Mouse (Mus musculus) heart, postnatal 36 days (tissue): ENCODE results near the gene Pnliprp1. TPM values are rescaled to one million over a fixed set of nuclear protein-coding genes. Genes with fewer than 3 reads are reported as not detected.

Source experiments
- DNase-seq, 2 experiments: peaks; one replicate each; pipeline ENCODE4 v3.0.0; 2021 to 2022
- intact Hi-C: fragments of 180-260 bp; cut with DNase I; formaldehyde crosslinking; loops from one replicate; pipeline ENCODE4 v1.15.1; 2025
- total RNA-seq, 2 experiments: library from RNA; stranded (reverse); gene quantifications; 2 replicates each; pipeline ENCODE4 v1.2.3; 2021

Pnliprp1 gene
- total RNA-seq, 2 experiments from 2014 or later = not detected

GRCm38 (mm10) chr19:58767329-58767728 lies 38.6 kb downstream of the Pnliprp1 start:
- intact Hi-C loops = loop anchor here (5.0 kb wide), 1 partner anchor 440 kb away; no protein-coding TSS in a partner anchor
- no peak for DNase-seq

- intact Hi-C loops = no loop called here
- no peak for DNase-seq
Observed at GRCm38 (mm10) chr19:58776461-58776860, 47.8 kb downstream of the Pnliprp1 start.

- no peak for DNase-seq
- intact Hi-C loops = no loop called here
Observed at GRCm38 (mm10) chr19:58781566-58781965, 52.9 kb downstream of the Pnliprp1 start.

- intact Hi-C loops = no loop called here
- no peak for DNase-seq
Observed at GRCm38 (mm10) chr19:58783938-58784337, 55.3 kb downstream of the Pnliprp1 start.

GRCm38 (mm10) chr19:58789194-58789593 lies 60.5 kb downstream of the Pnliprp1 start:
- intact Hi-C loops = no loop called here
- no peak for DNase-seq

Other genes starting within 250 kb of the Pnliprp1 start
- gene Ccdc172, start 216.9 kb upstream of the Pnliprp1 start, total RNA-seq = not detected
- not detected for gene Pnlip, start 76.4 kb upstream of the Pnliprp1 start, total RNA-seq
- not detected for gene Pnliprp2, start 30.8 kb downstream of the Pnliprp1 start, total RNA-seq
- gene 1700019N19Rik, start 65.6 kb downstream of the Pnliprp1 start, total RNA-seq = not detected
- not detected for gene Eno4, start 214.5 kb downstream of the Pnliprp1 start, total RNA-seq
- gene Hspa12a, start 214.8 kb downstream of the Pnliprp1 start, total RNA-seq = 10 to 100 TPM; 14.9 to 17.1 TPM